Mouse (Mus musculus) stomach, embryonic 14.5 days (tissue): Measurements from ENCODE around the gene Manba. TPM values are rescaled to one million over a fixed set of nuclear protein-coding genes. Genes with fewer than 3 reads are reported as not detected.
"Not testable (repeated sequence)": the region's sequence is repeated elsewhere in the genome, so short reads cannot be mapped to it uniquely, and the experiment has no call there.

Experiments used
- ATAC-seq: fragments of 200-750 bp; cut with Nextera tagmentation; 2 replicates; pipeline ENCODE4 v1.8.0; 2017; ENCODE audit warnings: low read depth, moderate TSS enrichment; ENCODE audit not compliant: insufficient number of reproducible peaks, insufficient read depth, low FRiP score
- H3K27ac ChIP-seq: fragments of 300-500 bp; sonication (generic); 2 replicates; pipeline ENCODE4 v1.5.1; 2014; ENCODE audit warnings: mild to moderate bottlenecking, low read length, moderate library complexity, mixed read lengths
- H3K27me3 ChIP-seq: fragments of 300-500 bp; sonication (generic); 2 replicates; pipeline ENCODE4 v1.6.1; 2014; ENCODE audit warnings: low read length, control low read depth, mixed read lengths; ENCODE audit not compliant: control insufficient read depth, insufficient read depth
- H3K36me3 ChIP-seq: fragments of 300-500 bp; sonication (generic); 2 replicates; pipeline ENCODE4 v1.6.1; 2014; ENCODE audit warnings: mild to moderate bottlenecking, control low read depth, low read length, moderate library complexity, mixed read lengths; ENCODE audit not compliant: control insufficient read depth, insufficient read depth
- H3K4me1 ChIP-seq: fragments of 300-500 bp; sonication (generic); 2 replicates; pipeline ENCODE4 v1.6.1; 2014; ENCODE audit warnings: low read length, control low read depth, mixed read lengths; ENCODE audit not compliant: control insufficient read depth, insufficient read depth
- H3K4me2 ChIP-seq: fragments of 300-500 bp; sonication (generic); replicated peaks from 2 replicates; pipeline ENCODE4 v1.6.1; 2014; ENCODE audit warnings: low read depth, low read length, control low read depth
- H3K4me3 ChIP-seq: fragments of 300-500 bp; sonication (generic); 2 replicates; pipeline ENCODE4 v1.5.1; 2014; ENCODE audit warnings: low read depth, low read length, control low read depth
- H3K9ac ChIP-seq: fragments of 300-500 bp; sonication (generic); replicated peaks from 2 replicates; pipeline ENCODE4 v1.6.1; 2014; ENCODE audit warnings: low read depth, mild to moderate bottlenecking, control low read depth, low read length, moderate library complexity, mixed read lengths
- H3K9me3 ChIP-seq: fragments of 300-500 bp; sonication (generic); 2 replicates; pipeline ENCODE4 v1.6.1; 2016; ENCODE audit warnings: low read depth, low read length, control low read depth; ENCODE audit not compliant: control insufficient read depth
- WGBS: fragments of 180-500 bp; shearing (Covaris S2); extraction: QIAGEN DNeasy Blood & Tissue Kit; methylation state at CpG from one replicate; pipeline ENCODE4 v1.1.7; 2014; 5-methylcytosine and 5-hydroxymethylcytosine counted together
- polyA plus RNA-seq: library from polyadenylated mRNA; unstranded; fragments of >200 nt; fragmentation: Nextera tagmentation; extraction: Ambion mirVana; gene quantifications from 2 replicates; pipeline ENCODE4 v1.2.1, GENCODE M21; 2014

The Manba gene
- polyA plus RNA-seq, 1 experiment from 2014 or later: 14.6 TPM

GRCm38 (mm10) chr3:135522618-135523355, 37.4 kb downstream of the Manba start:
- H3K36me3 ChIP-seq: no peaks in the 10 kb centered on the region
- H3K4me2 ChIP-seq: peak overlapping the region; percentile 26
- H3K9me3 ChIP-seq: no peaks in the 10 kb centered on the region
- 44% methylated on average over 16 of the region's 16 CpGs for WGBS
- no peaks in the 10 kb centered on the region for H3K27me3 ChIP-seq
- H3K9ac ChIP-seq: no peak overlapping the region
- no peak overlapping the region for H3K27ac ChIP-seq
- H3K4me1 ChIP-seq: peaks cover 8% of the 10 kb centered on the region
- no peak overlapping the region for H3K4me3 ChIP-seq
- peak; percentile 54; the same call in 1 of the 2 replicates for ATAC-seq

GRCm38 (mm10) chr3:135524900-135525299, 39.5 kb downstream of the Manba start:
- H3K9me3 ChIP-seq, ATAC-seq, H3K9ac ChIP-seq, H3K4me3 ChIP-seq, H3K4me2 ChIP-seq, H3K4me1 ChIP-seq, H3K36me3 ChIP-seq, H3K27ac ChIP-seq, H3K27me3 ChIP-seq: not testable (repeated sequence)
- 46% methylated on average over 2 of the region's 2 CpGs for WGBS

- Histone ChIP-seq H3K4me1 (no peaks in the 10 kb centered on the region), H3K36me3 (no peaks in the 10 kb centered on the region), H3K27me3 (no peaks in the 10 kb centered on the region), H3K9me3 (no peaks in the 10 kb centered on the region), H3K27ac (no peak overlapping the region), H3K4me2 (no peak overlapping the region), H3K4me3 (no peak overlapping the region), H3K9ac (no peak overlapping the region)
- 86% methylated on average over 7 of the region's 7 CpGs for WGBS
- ATAC-seq: no peak
Measured at GRCm38 (mm10) chr3:135529670-135530069, 44.3 kb downstream of the Manba start.

GRCm38 (mm10) chr3:135531762-135532161, 46.4 kb downstream of the Manba start:
- no peak overlapping the region for H3K4me2 ChIP-seq
- no peak overlapping the region for H3K9ac ChIP-seq
- no peaks in the 10 kb centered on the region for H3K9me3 ChIP-seq
- WGBS: 67% methylated on average over 2 of the region's 2 CpGs
- H3K4me3 ChIP-seq: no peak overlapping the region
- H3K36me3 ChIP-seq: no peaks in the 10 kb centered on the region
- H3K4me1 ChIP-seq: no peaks in the 10 kb centered on the region
- no peak for ATAC-seq
- H3K27ac ChIP-seq: no peak overlapping the region
- no peaks in the 10 kb centered on the region for H3K27me3 ChIP-seq

- H3K4me1 ChIP-seq: no peaks in the 10 kb centered on the region
- no peak overlapping the region for H3K4me2 ChIP-seq
- no peak overlapping the region for H3K9ac ChIP-seq
- no peak overlapping the region for H3K27ac ChIP-seq
- no peak for ATAC-seq
- WGBS: 74% methylated on average over 4 of the region's 5 CpGs
- H3K9me3 ChIP-seq: no peaks in the 10 kb centered on the region
- no peaks in the 10 kb centered on the region for H3K36me3 ChIP-seq
- H3K27me3 ChIP-seq: no peaks in the 10 kb centered on the region
- no peak overlapping the region for H3K4me3 ChIP-seq
Measured at GRCm38 (mm10) chr3:135534103-135534502, 48.7 kb downstream of the Manba start.

DNA sequence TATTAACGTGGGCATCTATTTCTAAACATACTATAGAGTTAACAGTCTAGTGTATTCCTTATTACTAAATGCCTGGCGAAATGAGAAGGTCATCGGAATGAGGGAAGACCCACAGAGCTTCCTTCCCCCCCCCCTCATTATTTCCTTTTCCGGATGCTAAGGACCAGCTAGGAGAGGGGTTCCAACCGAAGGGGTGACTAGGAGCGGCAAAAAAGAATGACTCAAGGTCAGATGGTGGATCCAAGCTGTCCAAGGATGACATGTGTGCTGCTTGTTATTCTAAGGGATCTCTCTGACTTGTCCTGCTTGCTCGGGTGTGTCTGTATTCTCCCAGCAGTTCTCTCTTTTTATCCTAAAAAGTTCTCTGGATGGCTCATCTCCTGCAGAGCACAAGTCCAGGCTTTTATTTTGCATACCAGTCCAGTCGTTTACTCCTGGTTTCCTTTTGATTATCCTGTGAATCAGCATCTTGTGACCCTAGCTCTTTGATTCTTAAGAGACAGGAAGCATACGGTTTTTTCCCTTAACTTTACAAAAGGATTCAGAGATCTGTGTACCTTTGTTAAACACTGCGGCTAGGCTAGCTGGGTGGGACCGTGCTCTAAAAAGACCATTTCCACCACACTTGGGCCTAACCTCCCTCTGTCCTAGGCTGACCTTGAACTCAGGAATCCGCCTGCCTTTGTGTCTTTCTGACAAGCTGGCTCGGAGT, 61.0 kb downstream of the Manba start:
- Histone ChIP-seq H3K9me3 (no peaks in the 10 kb centered on the region), H3K4me2 (no peak overlapping the region), H3K4me3 (no peak overlapping the region), H3K4me1 (peaks cover 5% of the 10 kb centered on the region), H3K9ac (no peak overlapping the region), H3K27me3 (no peaks in the 10 kb centered on the region), H3K27ac (no peak overlapping the region), H3K36me3 (no peaks in the 10 kb centered on the region)
- WGBS: 59% methylated on average over 13 of the region's 13 CpGs
- ATAC-seq: no peak

GRCm38 (mm10) chr3:135547298-135547697, 61.9 kb downstream of the Manba start:
- H3K4me2 ChIP-seq: no peak overlapping the region
- no peak overlapping the region for H3K27ac ChIP-seq
- H3K27me3 ChIP-seq: no peaks in the 10 kb centered on the region
- no peaks in the 10 kb centered on the region for H3K36me3 ChIP-seq
- WGBS: 65% methylated on average over 8 of the region's 8 CpGs
- H3K9me3 ChIP-seq: no peaks in the 10 kb centered on the region
- H3K4me3 ChIP-seq: no peak overlapping the region
- peaks cover 5% of the 10 kb centered on the region for H3K4me1 ChIP-seq
- H3K9ac ChIP-seq: no peak overlapping the region
- ATAC-seq: no peak

DNA sequence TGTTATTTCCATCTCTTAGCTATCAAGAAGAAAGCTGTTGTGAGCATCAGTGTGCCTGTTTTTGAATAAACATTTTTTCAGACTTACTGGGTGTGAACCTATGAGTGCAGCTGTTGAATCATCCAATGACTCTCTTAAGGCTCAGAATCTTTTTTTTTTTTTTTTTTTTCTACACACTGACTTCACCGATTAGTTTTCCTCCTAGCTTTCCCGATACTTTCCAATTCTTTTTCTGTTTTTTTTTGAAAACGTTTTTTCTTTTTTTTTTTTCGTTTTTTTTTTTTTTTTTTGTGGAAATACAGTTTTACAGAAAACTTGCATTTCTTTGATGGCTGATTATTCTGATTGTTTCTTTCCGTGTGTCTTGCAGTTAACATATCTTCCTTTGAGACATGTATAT, 67.5 kb downstream of the Manba start:
- Histone ChIP-seq H3K4me1 (no peaks in the 10 kb centered on the region), H3K27ac (no peak overlapping the region), H3K9ac (no peak overlapping the region), H3K4me2 (no peak overlapping the region), H3K27me3 (no peaks in the 10 kb centered on the region), H3K4me3 (no peak overlapping the region), H3K36me3 (no peaks in the 10 kb centered on the region), H3K9me3 (no peaks in the 10 kb centered on the region)
- 81% methylated on average over 5 of the region's 5 CpGs for WGBS
- ATAC-seq: no peak
